Mouse (Mus musculus): ENCODE data around the gene Nxnl1. TPM values are rescaled to one million over a fixed set of nuclear protein-coding genes. Genes with fewer than 3 reads are reported as not detected.
A peak's percentile ranks its signal among the peaks of the same experiment; 100 is the strongest.

Nxnl1 gene
- total and polyA plus RNA-seq, 3 experiments: 0.04 TPM; not detected in 2

- peaks cover 4% of the 10 kb centered on the region for H3K9me3 ChIP-seq (replicated peaks; ENCODE audit: low read length)
- peaks cover 20% of the 10 kb centered on the region for H3K27me3 ChIP-seq (replicated peaks)
- peak; percentile 80 for DNase-seq (ENCODE audit: extremely low read depth)
- in situ Hi-C loops (cut with MboI; ENCODE audit: low pct_ligation_motif_present, low pct_unique_long_range_greater_than_20kb, low sequenced_read_pairs) (no loop called here), dilution Hi-C loops (cut with MboI; ENCODE audit: extremely low pct_ligation_motif_present, extremely low pct_unique_long_range_greater_than_20kb, low sequenced_read_pairs) (no loop called here)
- H3K4me2 ChIP-seq (ENCODE audit: insufficient read depth, low read depth, poor library complexity, severe bottlenecking): peak overlapping the region; percentile 64
- peak overlapping the region; percentile 47 for H3K9ac ChIP-seq (ENCODE audit: insufficient read depth, low read depth)
- peak overlapping the region; percentile 28 to 67 (median 59) for H3K4me3 ChIP-seq (replicated peaks in 1 of 3; ENCODE audit: low read depth in 2 of 3, low read length in 2 of 3, poor library complexity in 1 of 3)
- no peaks in the 10 kb centered on the region for H3K36me3 ChIP-seq (replicated peaks in 1 of 2; ENCODE audit: control insufficient read depth in 1 of 2, insufficient read depth in 1 of 2, low read length in 1 of 2)
- H3K27ac ChIP-seq (ENCODE audit: insufficient read depth, low read depth): no peak overlapping the region
- H3K79me2 ChIP-seq (replicated peaks; ENCODE audit: control insufficient read depth, extremely low read depth, insufficient read depth, poor library complexity, severe bottlenecking): no peaks in the 10 kb centered on the region
- TF ChIP-seq EP300 (IDR thresholded peaks at IDR 0.05; ENCODE audit: low read length) (no peak), NELFE (IDR thresholded peaks at IDR 0.05; ENCODE audit: low read depth, low read length) (no peak), RCOR1 (conservative IDR thresholded peaks at IDR 0.05; ENCODE audit: low read depth, low read length) (no peak), ETS1 (conservative IDR thresholded peaks at IDR 0.05; ENCODE audit: low read depth, low read length) (no peak), KAT2A (IDR thresholded peaks at IDR 0.05; ENCODE audit: insufficient replicate concordance, low read length) (no peak), CTCF (conservative IDR thresholded peaks at IDR 0.05 in 1 of 2, IDR thresholded peaks at IDR 0.05 in 1 of 2; ENCODE audit: low read depth in 2 of 2, low read length in 2 of 2) (no peak), MXI1 (IDR thresholded peaks at IDR 0.05; ENCODE audit: low read depth, low read length) (no peak), ELF1 (IDR thresholded peaks at IDR 0.05; ENCODE audit: low read depth, low read length) (peak; percentile 25), ZC3H11A (IDR thresholded peaks at IDR 0.05; ENCODE audit: low read depth, low read length) (no peak), SMC3 (IDR thresholded peaks at IDR 0.05; ENCODE audit: low read depth, low read length) (peak; percentile 13), TBP (conservative IDR thresholded peaks at IDR 0.05; ENCODE audit: low read depth, low read length) (0 out of 2 replicates have a peak, but pooled peaks have one; percentile 49), ZMIZ1 (IDR thresholded peaks at IDR 0.05; ENCODE audit: low read depth, low read length) (0 out of 2 replicates have a peak, but pooled peaks have one; percentile 26), USF1 (IDR thresholded peaks at IDR 0.05; ENCODE audit: low read depth, low read length) (no peak), MYC (IDR thresholded peaks at IDR 0.05; ENCODE audit: low read depth, low read length) (no peak), USF2 (conservative IDR thresholded peaks at IDR 0.05; ENCODE audit: low read depth, low read length) (no peak), MAZ (IDR thresholded peaks at IDR 0.05; ENCODE audit: low read depth, low read length) (peak; percentile 18; the same call in 1 of the 2 replicates), BHLHE40 (IDR thresholded peaks at IDR 0.05; ENCODE audit: low read depth, low read length) (no peak), SIN3A (IDR thresholded peaks at IDR 0.05; ENCODE audit: low read length) (0 out of 2 replicates have a peak, but pooled peaks have one; percentile 69), MEF2A (IDR thresholded peaks at IDR 0.05; ENCODE audit: borderline replicate concordance, low read depth, low read length) (no peak), E2F4 (IDR thresholded peaks at IDR 0.05; ENCODE audit: insufficient replicate concordance, low read depth, low read length) (no peak), MAX (IDR thresholded peaks at IDR 0.05; ENCODE audit: low read length) (no peak), CHD1 (IDR thresholded peaks at IDR 0.05; ENCODE audit: low read depth, low read length) (no peak), HCFC1 (IDR thresholded peaks at IDR 0.05; ENCODE audit: low read depth, low read length) (peak; percentile 31; the same call in 1 of the 2 replicates), TCF12 (IDR thresholded peaks at IDR 0.05; ENCODE audit: low read depth, low read length) (peak; percentile 44; the same call in 1 of the 2 replicates), IRF4 (IDR thresholded peaks at IDR 0.05; ENCODE audit: low read depth, low read length) (peak; percentile 57), POLR2A (IDR thresholded peaks at IDR 0.05; ENCODE audit: low read depth, low read length) (no peak; the same call in 1 of the 2 replicates)
- peaks cover 15 to 20% of the 10 kb centered on the region in 2 experiments for H3K4me1 ChIP-seq (ENCODE audit: control insufficient read depth in 1 of 2, insufficient read depth in 2 of 2)
Measured at GRCm38 (mm10) chr8:71558958-71559690, 7.3 kb downstream of the Nxnl1 start.
